Mouse (Mus musculus) neural tube, postnatal 0 days (tissue): Measurements from ENCODE around the gene Gm20662. TPM values are rescaled to one million over a fixed set of nuclear protein-coding genes. Genes with fewer than 3 reads are reported as not detected.

Experiments used
- microRNA-seq: library from miRNA; unstranded; fragments of <30 nt; microRNA quantifications from one replicate; pipeline ENCODE4, GENCODE M21; 2016
- polyA plus RNA-seq: library from polyadenylated mRNA; unstranded; fragments of >200 nt; fragmentation: Nextera tagmentation; extraction: Ambion mirVana; gene quantifications from 2 replicates; pipeline ENCODE4 v1.2.1, GENCODE M21; 2015

Gm20662 gene
- polyA plus RNA-seq: 0.74 and 0.92 TPM in 2 replicates

GRCm38 (mm10) chr9:107996049-107996448 lies at the start of gene Gm20662:
TSS of gene Gm20662 (plus strand) at chr9:107996349.

GRCm38 (mm10) chr9:107949922-107950235 lies 46.3 kb upstream of the Gm20662 start, which contains the start of gene Traip:
TSS of gene Traip (plus strand) at chr9:107950136.

GRCm38 (mm10) chr9:107975399-107976386 lies 20.5 kb upstream of the Gm20662 start, which contains the start of gene Uba7:
TSS of gene Uba7 (plus strand) at chr9:107975505.

GRCm38 (mm10) chr9:107982681-107983346 lies 13.3 kb upstream of the Gm20662 start, which contains the start of gene Gm20661:
TSS of gene Gm20661 (plus strand) at chr9:107983058.

GRCm38 (mm10) chr9:107985131-107986119 lies 10.7 kb upstream of the Gm20662 start, which contains the start of gene Inka1:
TSS of gene Inka1 (minus strand) at chr9:107985879.

GRCm38 (mm10) chr9:107992197-107992596 lies 4.0 kb upstream of the Gm20662 start, which contains the start of gene Cdhr4:
TSS of gene Cdhr4 (plus strand) at chr9:107992497.

GRCm38 (mm10) chr9:108001922-108002770 lies 6.0 kb downstream of the Gm20662 start, which contains the start of gene Ip6k1:
TSS of gene Ip6k1 (plus strand) at chr9:108002501.

GRCm38 (mm10) chr9:108049016-108049455 lies 52.9 kb downstream of the Gm20662 start, which contains the start of gene Gmppb:
TSS of gene Gmppb (plus strand) at chr9:108049242.

GRCm38 (mm10) chr9:108052885-108053664 lies 56.9 kb downstream of the Gm20662 start, which contains the start of gene Amigo3:
TSS of gene Amigo3 (plus strand) at chr9:108053159.

GRCm38 (mm10) chr9:108080168-108080567 lies 84.0 kb downstream of the Gm20662 start, which contains the start of gene Mst1:
TSS of gene Mst1 (plus strand) at chr9:108080436.

GRCm38 (mm10) chr9:108082988-108083431 lies 86.9 kb downstream of the Gm20662 start, which contains the start of gene Rnf123:
TSS of gene Rnf123 (minus strand) at chr9:108083346.

GRCm38 (mm10) chr9:108094184-108094941 lies 98.2 kb downstream of the Gm20662 start, which contains the start of gene Apeh:
TSS of gene Apeh (minus strand) at chr9:108094606.

Small RNA genes lying within 50 kb of the gene (microRNA-seq; reads per million reads assigned to microRNA genes)
- not detected for gene Mir7088

Other genes with a start within 250 kb of the Gm20662 start
- gene Rbm5, start 225.4 kb upstream of the Gm20662 start, polyA plus RNA-seq: 136 and 143 TPM in 2 replicates
- gene Rbm6, start 123.1 kb upstream of the Gm20662 start, polyA plus RNA-seq: 50.8 and 55.7 TPM in 2 replicates
- gene Mon1a, start 108.2 kb upstream of the Gm20662 start, polyA plus RNA-seq: 13.8 and 15.2 TPM in 2 replicates
- gene Mst1r, start 89.5 kb upstream of the Gm20662 start, polyA plus RNA-seq: 1.4 and 1.6 TPM in 2 replicates
- gene Actl11, start 67.9 kb upstream of the Gm20662 start, polyA plus RNA-seq: not detected in 2 replicates
- 83.3 and 101 TPM in 2 replicates for gene Camkv, start 60.7 kb upstream of the Gm20662 start, polyA plus RNA-seq
- gene Traip, start 46.2 kb upstream of the Gm20662 start, polyA plus RNA-seq: 5.1 and 7.6 TPM in 2 replicates
- 8.6 and 10.5 TPM in 2 replicates for gene Uba7, start 20.8 kb upstream of the Gm20662 start, polyA plus RNA-seq
- gene Gm20661, start 13.3 kb upstream of the Gm20662 start, polyA plus RNA-seq: 0.36 and 0.93 TPM in 2 replicates
- gene Inka1, start 10.5 kb upstream of the Gm20662 start, polyA plus RNA-seq: 19.8 and 20.4 TPM in 2 replicates
- 1.2 and 2.5 TPM in 2 replicates for gene Cdhr4, start 3.9 kb upstream of the Gm20662 start, polyA plus RNA-seq
- gene Ip6k1, start 6.2 kb downstream of the Gm20662 start, polyA plus RNA-seq: 76.1 and 83.1 TPM in 2 replicates
- 21.2 and 23.7 TPM in 2 replicates for gene Gmppb, start 52.9 kb downstream of the Gm20662 start, polyA plus RNA-seq
- gene Amigo3, start 56.8 kb downstream of the Gm20662 start, polyA plus RNA-seq: 1.9 and 2.3 TPM in 2 replicates
- 0.25 TPM in 1 of 2 replicates, not detected in the other for gene Mst1, start 84.1 kb downstream of the Gm20662 start, polyA plus RNA-seq
- 32.1 and 42.2 TPM in 2 replicates for gene Rnf123, start 87.0 kb downstream of the Gm20662 start, polyA plus RNA-seq
- gene Apeh, start 98.3 kb downstream of the Gm20662 start, polyA plus RNA-seq: 43.7 and 50.4 TPM in 2 replicates
- 8.2 and 11.6 TPM in 2 replicates for gene Bsn, start 194.0 kb downstream of the Gm20662 start, polyA plus RNA-seq